Mouse (Mus musculus) ES-E14 (cell line): ENCODE results near the gene Esr2.

Experiments used
- HCFC1 ChIP-seq: IDR thresholded peaks from 2 replicates; pipeline ENCODE4 v1.6.1; 2012; ENCODE audit warnings: low read length, inconsistent platforms, borderline replicate concordance; ENCODE audit not compliant: insufficient read depth
- MAFK ChIP-seq: IDR thresholded peaks from 2 replicates; pipeline ENCODE4 v1.6.1; 2014; ENCODE audit warnings: mild to moderate bottlenecking, low read depth, low read length, inconsistent platforms; ENCODE audit not compliant: insufficient read depth
- ZNF384 ChIP-seq: IDR thresholded peaks from 2 replicates; pipeline ENCODE4 v1.6.1; 2012; ENCODE audit warnings: low read depth, low read length, inconsistent platforms

- TF ChIP-seq ZNF384: no peak
- no peak for TF ChIP-seq HCFC1
- TF ChIP-seq MAFK: no peak
Observed at GRCm38 (mm10) chr12:76116577-76116976, 60.5 kb downstream of the Esr2 start.
